Mouse (Mus musculus) limb, embryonic 14.5 days (tissue): ENCODE measurements around the gene Gm20708. TPM values are rescaled to one million over a fixed set of nuclear protein-coding genes. Genes with fewer than 3 reads are reported as not detected.

ENCODE experiments used
- ATAC-seq: fragments of 200-750 bp; cut with Nextera tagmentation; 2 replicates; pipeline ENCODE4 v1.8.0; 2017; ENCODE audit warnings: low read depth, moderate number of reproducible peaks, moderate TSS enrichment; ENCODE audit not compliant: low FRiP score
- DNase-seq: peaks from one replicate; pipeline ENCODE4 v3.0.0-alpha.2; 2015; ENCODE audit warnings: low spot score
- H3K27ac ChIP-seq: fragments of 300-500 bp; sonication (generic); replicated peaks from 2 replicates; pipeline ENCODE4 v1.5.1; 2014; ENCODE audit warnings: low read depth, mild to moderate bottlenecking, low read length, moderate library complexity, mixed read lengths
- H3K27me3 ChIP-seq: fragments of 300-500 bp; sonication (generic); 2 replicates; pipeline ENCODE4 v1.6.1; 2014; ENCODE audit warnings: low read length, mixed read lengths; ENCODE audit not compliant: control insufficient read depth, insufficient read depth
- H3K36me3 ChIP-seq: fragments of 300-500 bp; sonication (generic); 2 replicates; pipeline ENCODE4 v1.6.1; 2014; ENCODE audit warnings: mild to moderate bottlenecking, low read length, moderate library complexity, mixed read lengths; ENCODE audit not compliant: control insufficient read depth, insufficient read depth
- H3K4me1 ChIP-seq: fragments of 300-500 bp; sonication (generic); 2 replicates; pipeline ENCODE4 v1.6.1; 2014; ENCODE audit warnings: antibody characterized with exemption, low read length, mixed read lengths; ENCODE audit not compliant: control insufficient read depth, insufficient read depth
- H3K4me2 ChIP-seq: fragments of 300-500 bp; sonication (generic); replicated peaks from 2 replicates; pipeline ENCODE4 v1.6.1; 2014; ENCODE audit warnings: low read depth, mild to moderate bottlenecking, low read length, moderate library complexity; ENCODE audit not compliant: severe bottlenecking
- H3K4me3 ChIP-seq: fragments of 300-500 bp; sonication (generic); replicated peaks from 2 replicates; pipeline ENCODE4 v1.5.1; 2014; ENCODE audit warnings: low read length
- H3K9ac ChIP-seq: fragments of 300-500 bp; sonication (generic); 2 replicates; pipeline ENCODE4 v1.6.1; 2014; ENCODE audit warnings: mild to moderate bottlenecking, low read depth, low read length, moderate library complexity; ENCODE audit not compliant: severe bottlenecking
- H3K9me3 ChIP-seq: fragments of 300-500 bp; sonication (generic); 2 replicates; pipeline ENCODE4 v1.6.1; 2016; ENCODE audit warnings: low read length; ENCODE audit not compliant: control insufficient read depth
- POLR2A ChIP-seq: fragments of 200-500 bp; IDR thresholded peaks from 2 replicates; pipeline ENCODE4 v1.8.0; 2012; ENCODE audit warnings: inconsistent platforms, mild to moderate bottlenecking, moderate library complexity, borderline replicate concordance; ENCODE audit not compliant: insufficient read depth, insufficient read length; ENCODE audit errors: extremely low read depth
- whole genome bisulfite sequencing: fragments of 180-500 bp; shearing (Covaris S2); extraction: QIAGEN DNeasy Blood & Tissue Kit; methylation state at CpG from one replicate; pipeline ENCODE4 v1.1.7; 2014; 5-methylcytosine and 5-hydroxymethylcytosine counted together
- polyA plus RNA-seq, 2 experiments: library from polyadenylated mRNA; depleted of rRNA in 1 of 2; stranded (reverse) in 1 of 2; unstranded in 1 of 2; fragments of >200 nt; fragmentation: Nextera tagmentation in 1 of 2; extraction: Ambion mirVana in 1 of 2; gene quantifications; 2 replicates each; pipeline versions ENCODE4 v1.2.1 to v1.2.3; 2012 to 2014

Gene Gm20708
- polyA plus RNA-seq, 2 experiments: 0.62 to 0.92 TPM

DNA sequence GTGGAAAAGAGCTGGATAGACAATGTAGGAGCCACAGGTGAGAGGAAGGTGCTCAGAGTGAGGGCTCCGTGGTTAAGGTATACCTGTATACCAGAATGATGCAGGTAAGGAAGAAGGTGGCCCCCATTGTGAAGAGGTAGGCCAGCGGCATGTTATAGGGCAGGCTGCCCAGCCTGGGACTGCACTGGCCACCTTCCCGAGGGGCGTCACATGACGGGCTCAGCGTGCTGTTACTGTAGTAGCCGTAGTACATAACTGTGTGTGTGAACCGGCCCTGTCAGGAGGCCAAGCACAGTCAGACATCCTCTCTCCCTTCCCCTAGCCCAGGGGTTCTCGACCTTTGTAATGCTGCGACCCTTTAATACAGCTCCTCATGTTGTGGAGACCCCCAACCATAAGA is 34.5 kb upstream of the Gm20708 start:
- H3K9me3 ChIP-seq: no peaks in the 10 kb centered on the region
- DNase-seq: no peak
- H3K36me3 ChIP-seq: peaks cover 36% of the 10 kb centered on the region
- WGBS: 89% methylated on average over 10 of the region's 10 CpGs
- no peak for ATAC-seq
- H3K9ac ChIP-seq: no peak overlapping the region
- no peak overlapping the region for H3K27ac ChIP-seq
- H3K4me2 ChIP-seq: no peak overlapping the region
- H3K27me3 ChIP-seq: no peaks in the 10 kb centered on the region
- H3K4me3 ChIP-seq: no peak overlapping the region
- TF ChIP-seq POLR2A: no peak
- peaks cover 13% of the 10 kb centered on the region for H3K4me1 ChIP-seq

DNA sequence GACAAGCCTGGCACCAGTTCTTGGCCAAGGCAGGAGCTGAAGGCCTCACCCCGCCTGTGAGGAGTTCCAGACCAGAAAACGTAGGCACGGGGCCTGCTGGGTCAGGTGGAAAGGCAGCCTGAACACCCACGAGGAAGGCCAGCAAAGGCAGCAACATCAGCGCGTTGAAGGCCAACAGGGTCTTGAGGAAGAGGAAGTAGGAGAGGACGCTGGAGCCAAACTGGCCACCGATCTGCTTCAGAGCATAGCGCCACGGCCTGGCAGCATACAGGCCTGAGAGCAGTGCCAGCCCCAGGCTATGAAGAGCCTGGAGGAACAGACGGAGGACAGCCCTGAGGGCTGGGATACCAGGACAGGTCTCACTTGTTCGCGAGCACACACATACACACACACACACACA is 33.9 kb upstream of the Gm20708 start:
- Histone ChIP-seq H3K36me3 (peaks cover 32% of the 10 kb centered on the region), H3K27me3 (no peaks in the 10 kb centered on the region), H3K4me3 (no peak overlapping the region), H3K4me2 (no peak overlapping the region), H3K27ac (no peak overlapping the region), H3K9ac (no peak overlapping the region), H3K4me1 (peaks cover 17% of the 10 kb centered on the region), H3K9me3 (no peaks in the 10 kb centered on the region)
- whole genome bisulfite sequencing: 83% methylated on average over 8 of the region's 13 CpGs
- ATAC-seq: no peak
- DNase-seq: no peak
- no peak for TF ChIP-seq POLR2A

DNA sequence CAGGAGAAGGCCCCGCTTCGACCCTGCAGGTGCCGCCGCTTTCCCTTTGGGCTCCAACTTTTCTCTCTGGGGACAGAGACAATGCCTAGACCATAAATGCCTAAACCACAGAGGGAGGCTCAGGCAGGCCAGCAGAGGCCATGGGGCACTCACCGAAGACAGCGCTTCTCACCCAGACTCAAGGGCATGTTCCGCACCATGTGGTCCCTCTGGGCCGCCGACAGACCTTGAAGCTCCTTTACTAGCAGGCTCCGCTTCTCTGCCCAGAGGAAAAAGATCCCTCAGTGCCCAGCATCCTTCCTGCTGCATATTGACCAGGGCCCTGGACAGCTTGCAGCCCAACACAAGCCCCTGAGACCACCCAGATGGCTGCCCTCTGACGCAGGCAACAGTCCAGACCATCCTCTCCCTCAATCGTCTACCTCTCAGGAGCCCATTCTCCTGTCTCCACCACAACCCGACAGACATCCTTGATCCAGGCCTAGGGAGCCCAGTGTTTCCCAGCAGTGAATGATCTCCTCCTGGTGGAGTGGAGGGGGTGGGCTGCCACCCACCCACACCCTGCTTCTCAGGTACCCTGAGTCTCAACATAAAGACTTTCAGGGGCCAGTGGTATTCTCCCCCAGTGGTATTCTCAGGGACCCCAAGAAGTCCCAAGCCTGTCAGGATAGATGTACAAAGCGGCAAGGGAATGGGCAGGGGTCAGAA is 33.2 kb upstream of the Gm20708 start:
- H3K4me3 ChIP-seq: no peak overlapping the region
- H3K27ac ChIP-seq: no peak overlapping the region
- 84% methylated on average over 14 of the region's 14 CpGs for WGBS
- H3K4me1 ChIP-seq: peaks cover 24% of the 10 kb centered on the region
- TF ChIP-seq POLR2A: no peak
- H3K4me2 ChIP-seq: no peak overlapping the region
- ATAC-seq (no peak), DNase-seq (no peak)
- H3K9me3 ChIP-seq: no peaks in the 10 kb centered on the region
- H3K36me3 ChIP-seq: peaks cover 30% of the 10 kb centered on the region
- no peaks in the 10 kb centered on the region for H3K27me3 ChIP-seq
- H3K9ac ChIP-seq: no peak overlapping the region

DNA sequence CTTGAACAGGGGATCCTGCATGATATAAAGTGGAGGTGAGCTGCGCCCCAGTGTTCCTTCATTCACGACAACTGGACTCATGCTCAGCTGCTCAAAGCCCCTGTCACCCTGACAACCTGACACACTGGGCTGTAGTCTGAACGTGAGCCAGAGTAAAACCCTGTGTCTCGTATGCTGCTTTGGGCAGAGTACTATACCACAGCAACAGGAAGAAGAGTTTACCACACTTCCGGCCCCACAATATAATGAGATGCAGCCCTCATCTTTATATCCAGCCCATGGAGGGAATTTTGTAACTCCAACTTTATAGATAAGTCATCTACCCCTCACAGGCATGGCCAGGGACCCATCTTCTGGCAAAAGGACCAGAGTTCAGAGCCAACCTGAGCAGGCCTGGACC is 32.4 kb upstream of the Gm20708 start:
- WGBS: 84% methylated on average over 5 of the region's 5 CpGs
- Histone ChIP-seq H3K4me1 (peaks cover 25% of the 10 kb centered on the region), H3K9me3 (no peaks in the 10 kb centered on the region), H3K4me2 (no peak overlapping the region), H3K27me3 (no peaks in the 10 kb centered on the region), H3K9ac (no peak overlapping the region), H3K27ac (no peak overlapping the region), H3K36me3 (peaks cover 26% of the 10 kb centered on the region), H3K4me3 (no peak overlapping the region)
- no peak for TF ChIP-seq POLR2A
- no peak for ATAC-seq
- no peak for DNase-seq

DNA sequence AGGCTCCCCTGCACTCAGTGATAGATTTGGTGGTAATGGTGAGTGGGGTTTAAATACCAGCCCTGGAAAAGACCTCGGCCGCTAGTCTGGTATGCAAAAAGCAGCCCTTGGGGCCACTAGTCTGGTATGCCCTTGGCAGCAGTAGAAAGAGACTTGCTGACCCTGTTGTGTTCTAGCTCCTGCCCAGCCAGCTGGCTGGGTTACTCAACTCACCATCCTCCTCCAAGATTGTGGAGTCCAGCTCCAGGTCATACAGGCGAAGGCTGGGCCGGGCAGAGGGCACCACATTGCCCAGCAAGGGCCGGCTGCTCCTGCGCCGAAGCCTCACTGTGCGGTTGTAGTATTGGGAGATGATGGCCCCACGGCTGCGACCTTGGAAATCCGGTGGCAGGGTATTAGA is 31.4 kb upstream of the Gm20708 start:
- DNase-seq (no peak), ATAC-seq (no peak)
- H3K4me1 ChIP-seq: peaks cover 29% of the 10 kb centered on the region
- H3K9me3 ChIP-seq: no peaks in the 10 kb centered on the region
- no peak overlapping the region for H3K4me2 ChIP-seq
- H3K27me3 ChIP-seq: no peaks in the 10 kb centered on the region
- no peak for TF ChIP-seq POLR2A
- whole genome bisulfite sequencing: 91% methylated on average over 11 of the region's 11 CpGs
- H3K36me3 ChIP-seq: peaks cover 23% of the 10 kb centered on the region
- no peak overlapping the region for H3K4me3 ChIP-seq
- H3K9ac ChIP-seq: no peak overlapping the region
- no peak overlapping the region for H3K27ac ChIP-seq
